ENCODE assay signal across 21 mouse cellular contexts in the genomic region with DNA sequence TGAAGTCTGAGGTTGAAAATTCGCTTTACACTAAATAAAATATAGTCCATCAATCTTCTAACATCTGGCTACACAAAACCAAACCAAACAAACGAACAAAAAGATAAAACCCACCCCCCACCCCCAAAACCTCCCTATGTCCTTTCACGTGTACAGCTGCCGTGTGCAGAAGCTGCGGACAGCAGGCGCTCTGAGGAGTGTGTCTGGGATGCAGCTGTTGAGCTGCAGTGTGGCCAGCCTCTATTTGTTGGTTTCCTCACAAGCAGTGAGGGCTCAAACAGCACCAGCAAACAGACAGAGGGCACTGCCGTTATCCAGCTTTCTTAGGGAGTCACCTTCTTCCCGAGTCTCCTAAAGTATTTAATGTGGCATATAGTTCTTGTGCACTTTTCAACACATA.
A peak's percentile ranks its signal among the peaks of the same experiment; 100 is the strongest.
DNase-seq lines count a peak whose midpoint lies in the region; ATAC-seq and TF ChIP-seq lines count a peak whose summit lies in the region.
"Had no signal": no experiment of that assay in that cellular context is flagged by ENCODE, and none has a peak within 500 bp of the region (broad histone marks: within the 10 kb centered on the region; RNA-seq: fewer than 3 reads in every experiment).

No protein-coding gene starts in this region.

- no peak overlapping the region for H3K27ac ChIP-seq in embryonic facial prominence, embryonic 14.5 days (replicated peaks; ENCODE audit: low read depth, low read length)
- H3K27ac ChIP-seq in embryonic facial prominence, embryonic 10.5 days (replicated peaks) = no peak overlapping the region
- peak overlapping the region; percentile 88 for H3K27ac ChIP-seq in hindbrain, embryonic 14.5 days
- no peak overlapping the region; the same call in 1 of the 2 replicates for H3K27ac ChIP-seq in hindbrain, embryonic 10.5 days
- H3K27ac ChIP-seq in midbrain, embryonic 11.5 days (ENCODE audit: low read depth, low read length) = peak overlapping the region; percentile 41; the same call in 1 of the 2 replicates
- no peak overlapping the region for H3K27ac ChIP-seq in midbrain, embryonic 16.5 days (ENCODE audit: low read length)
- H3K27ac ChIP-seq in limb, embryonic 14.5 days (replicated peaks; ENCODE audit: low read depth, low read length) = no peak overlapping the region
- H3K27ac ChIP-seq: left cerebral cortex, adult 2 months; liver, embryonic 12.5 days had no signal

- 43% methylated on average over 8 of the region's 8 CpGs for WGBS in embryonic facial prominence, embryonic 14.5 days
- WGBS in embryonic facial prominence, embryonic 10.5 days = 64% methylated on average over 8 of the region's 8 CpGs
- WGBS in hindbrain, embryonic 14.5 days = 41% methylated on average over 8 of the region's 8 CpGs
- 62% methylated on average over 8 of the region's 8 CpGs for WGBS in hindbrain, embryonic 10.5 days
- WGBS in midbrain, embryonic 11.5 days = 60% methylated on average over 8 of the region's 8 CpGs
- 48% methylated on average over 8 of the region's 8 CpGs for WGBS in midbrain, embryonic 16.5 days
- WGBS in limb, embryonic 14.5 days = 40% methylated on average over 8 of the region's 8 CpGs

- no peaks in the 10 kb centered on the region for H3K36me3 ChIP-seq in embryonic facial prominence, embryonic 14.5 days (ENCODE audit: control insufficient read depth, insufficient read depth, low read length)
- no peaks in the 10 kb centered on the region; the same call in 1 of the 2 replicates for H3K36me3 ChIP-seq in embryonic facial prominence, embryonic 10.5 days (replicated peaks)
- H3K36me3 ChIP-seq in hindbrain, embryonic 14.5 days (replicated peaks; ENCODE audit: control insufficient read depth, insufficient read depth) = no peaks in the 10 kb centered on the region
- 0 out of 2 replicates have a peak, but pooled peaks cover 1% of the 10 kb centered on the region for H3K36me3 ChIP-seq in hindbrain, embryonic 10.5 days
- no peaks in the 10 kb centered on the region for H3K36me3 ChIP-seq in midbrain, embryonic 11.5 days (ENCODE audit: control insufficient read depth, insufficient read depth, low read length)
- H3K36me3 ChIP-seq in midbrain, embryonic 16.5 days (ENCODE audit: control insufficient read depth, insufficient read depth, low read length) = no peaks in the 10 kb centered on the region
- no peaks in the 10 kb centered on the region for H3K36me3 ChIP-seq in limb, embryonic 14.5 days (ENCODE audit: control insufficient read depth, insufficient read depth, low read length)
- H3K36me3 ChIP-seq: heart, embryonic 12.5 days; liver, embryonic 12.5 days had no signal

- H3K9me3 ChIP-seq in embryonic facial prominence, embryonic 14.5 days (ENCODE audit: control insufficient read depth, low read length) = no peaks in the 10 kb centered on the region
- no peaks in the 10 kb centered on the region for H3K9me3 ChIP-seq in embryonic facial prominence, embryonic 10.5 days
- H3K9me3 ChIP-seq in hindbrain, embryonic 14.5 days (ENCODE audit: control insufficient read depth, low read length) = no peaks in the 10 kb centered on the region
- no peaks in the 10 kb centered on the region for H3K9me3 ChIP-seq in hindbrain, embryonic 10.5 days
- H3K9me3 ChIP-seq in midbrain, embryonic 11.5 days (ENCODE audit: control insufficient read depth, low read length) = no peaks in the 10 kb centered on the region
- H3K9me3 ChIP-seq in midbrain, embryonic 16.5 days (replicated peaks; ENCODE audit: control insufficient read depth, low read length, poor library complexity, severe bottlenecking) = no peaks in the 10 kb centered on the region
- H3K9me3 ChIP-seq in limb, embryonic 14.5 days (ENCODE audit: control insufficient read depth, low read length) = no peaks in the 10 kb centered on the region
- H3K9me3 ChIP-seq: heart, embryonic 12.5 days; liver, embryonic 12.5 days had no signal

- intact Hi-C loops in left cerebral cortex, postnatal 4 days (cut with DNase I) = no loop called here

- H3K4me3 ChIP-seq in embryonic facial prominence, embryonic 14.5 days (ENCODE audit: low read depth, low read length) = no peak overlapping the region
- no peak overlapping the region for H3K4me3 ChIP-seq in embryonic facial prominence, embryonic 10.5 days
- H3K4me3 ChIP-seq in hindbrain, embryonic 14.5 days (replicated peaks; ENCODE audit: low read length) = no peak overlapping the region
- no peak overlapping the region for H3K4me3 ChIP-seq in hindbrain, embryonic 10.5 days
- H3K4me3 ChIP-seq in midbrain, embryonic 11.5 days (ENCODE audit: low read depth, low read length) = no peak overlapping the region
- no peak overlapping the region for H3K4me3 ChIP-seq in midbrain, embryonic 16.5 days (ENCODE audit: low read depth, low read length)
- H3K4me3 ChIP-seq in limb, embryonic 14.5 days (replicated peaks; ENCODE audit: low read length) = no peak overlapping the region
- H3K4me3 ChIP-seq: heart, embryonic 12.5 days; left cerebral cortex, adult 2 months; liver, embryonic 12.5 days had no signal

- no peak overlapping the region for H3K4me2 ChIP-seq in embryonic facial prominence, embryonic 14.5 days (ENCODE audit: low read depth, low read length)
- H3K4me2 ChIP-seq in hindbrain, embryonic 14.5 days (replicated peaks) = no peak overlapping the region
- H3K4me2 ChIP-seq in midbrain, embryonic 11.5 days = no peak overlapping the region
- no peak overlapping the region for H3K4me2 ChIP-seq in midbrain, embryonic 16.5 days (ENCODE audit: low read length)
- no peak overlapping the region for H3K4me2 ChIP-seq in limb, embryonic 14.5 days (replicated peaks; ENCODE audit: low read depth, low read length, severe bottlenecking)
- H3K4me2 ChIP-seq: heart, embryonic 12.5 days; liver, embryonic 12.5 days had no signal

- no peaks in the 10 kb centered on the region for H3K27me3 ChIP-seq in embryonic facial prominence, embryonic 14.5 days (replicated peaks; ENCODE audit: control insufficient read depth, insufficient read depth, low read length)
- no peaks in the 10 kb centered on the region for H3K27me3 ChIP-seq in embryonic facial prominence, embryonic 10.5 days (replicated peaks; ENCODE audit: low read depth, poor library complexity, severe bottlenecking)
- no peaks in the 10 kb centered on the region for H3K27me3 ChIP-seq in hindbrain, embryonic 14.5 days (ENCODE audit: control insufficient read depth, insufficient read depth, low read length)
- H3K27me3 ChIP-seq in hindbrain, embryonic 10.5 days (ENCODE audit: insufficient read depth, poor library complexity, severe bottlenecking) = no peaks in the 10 kb centered on the region
- no peaks in the 10 kb centered on the region for H3K27me3 ChIP-seq in midbrain, embryonic 11.5 days (ENCODE audit: control insufficient read depth, insufficient read depth, low read length)
- no peaks in the 10 kb centered on the region for H3K27me3 ChIP-seq in midbrain, embryonic 16.5 days (ENCODE audit: control insufficient read depth, insufficient read depth, low read depth, low read length)
- H3K27me3 ChIP-seq in limb, embryonic 14.5 days (ENCODE audit: control insufficient read depth, insufficient read depth, low read length) = no peaks in the 10 kb centered on the region
- H3K27me3 ChIP-seq: liver, embryonic 12.5 days had no signal

- no peak for TF ChIP-seq POLR2A in limb, embryonic 14.5 days (IDR thresholded peaks at IDR 0.05; ENCODE audit: borderline replicate concordance, extremely low read depth, insufficient read depth, insufficient read length)

- ATAC-seq in embryonic facial prominence, embryonic 14.5 days (ENCODE audit: low read depth) = no peak; the same call in 1 of the 2 replicates
- no peak for ATAC-seq in hindbrain, embryonic 14.5 days (ENCODE audit: low FRiP score)
- no peak for ATAC-seq in midbrain, embryonic 11.5 days (ENCODE audit: low FRiP score)
- no peak for ATAC-seq in midbrain, embryonic 16.5 days
- ATAC-seq in limb, embryonic 14.5 days (ENCODE audit: low FRiP score, low read depth) = peak; percentile 67; the same call in 1 of the 2 replicates
- ATAC-seq: liver, embryonic 12.5 days had no signal

- DNase-seq in embryonic facial prominence, embryonic 14.5 days (ENCODE audit: low spot score) = peak; percentile 55
- no peak for DNase-seq in embryonic facial prominence, embryonic 10.5 days (ENCODE audit: low spot score)
- DNase-seq in hindbrain, embryonic 14.5 days (ENCODE audit: low spot score) = no peak
- DNase-seq in hindbrain, embryonic 10.5 days (ENCODE audit: low spot score) = no peak
- no peak for DNase-seq in midbrain, embryonic 11.5 days (ENCODE audit: low spot score, missing footprints)
- DNase-seq in limb, embryonic 14.5 days (ENCODE audit: low spot score) = no peak
- DNase-seq in left cerebral cortex, postnatal 4 days = no peak
- DNase-seq: adrenal gland, postnatal 14 days; cerebellum, adult 2 months; cerebellum, postnatal 25 days; embryo, embryonic 11 days; gastrocnemius, postnatal 14 days; heart, adult 11 months; heart, postnatal 10 days; kidney, adult 18-20 months; lung, adult 18-20 months; lung, postnatal 10 days had no signal

- no peak overlapping the region for H3K9ac ChIP-seq in embryonic facial prominence, embryonic 14.5 days (ENCODE audit: low read depth, low read length)
- H3K9ac ChIP-seq in hindbrain, embryonic 14.5 days = no peak overlapping the region
- H3K9ac ChIP-seq in midbrain, embryonic 11.5 days (ENCODE audit: low read length) = no peak overlapping the region
- H3K9ac ChIP-seq in midbrain, embryonic 16.5 days (ENCODE audit: low read depth, low read length) = no peak overlapping the region
- H3K9ac ChIP-seq in limb, embryonic 14.5 days (ENCODE audit: low read depth, low read length, severe bottlenecking) = no peak overlapping the region
- H3K9ac ChIP-seq: liver, embryonic 12.5 days had no signal

- peaks cover 40% of the 10 kb centered on the region for H3K4me1 ChIP-seq in embryonic facial prominence, embryonic 14.5 days (ENCODE audit: control insufficient read depth, insufficient read depth, low read length)
- peaks cover 62% of the 10 kb centered on the region for H3K4me1 ChIP-seq in embryonic facial prominence, embryonic 10.5 days
- peaks cover 72% of the 10 kb centered on the region for H3K4me1 ChIP-seq in hindbrain, embryonic 14.5 days (replicated peaks; ENCODE audit: control insufficient read depth, insufficient read depth, low read length)
- H3K4me1 ChIP-seq in hindbrain, embryonic 10.5 days (replicated peaks) = peaks cover 71% of the 10 kb centered on the region
- H3K4me1 ChIP-seq in midbrain, embryonic 11.5 days (ENCODE audit: control insufficient read depth, insufficient read depth, low read length) = peaks cover 48% of the 10 kb centered on the region
- H3K4me1 ChIP-seq in midbrain, embryonic 16.5 days (ENCODE audit: control insufficient read depth, insufficient read depth, low read length) = peaks cover 67% of the 10 kb centered on the region
- H3K4me1 ChIP-seq in limb, embryonic 14.5 days (ENCODE audit: control insufficient read depth, insufficient read depth, low read length) = peaks cover 52% of the 10 kb centered on the region

Comparison
In these comparisons a context has a peak if more than half of its experiments do, and no peak if none do; other contexts are left out.
1. H3K27ac ChIP-seq: peak in hindbrain, embryonic 14.5 days (single experiment) and midbrain, embryonic 11.5 days (single experiment); none in embryonic facial prominence, embryonic 14.5 days (single experiment), embryonic facial prominence, embryonic 10.5 days (single experiment), hindbrain, embryonic 10.5 days (single experiment), midbrain, embryonic 16.5 days (single experiment) and limb, embryonic 14.5 days (single experiment).